Mouse (Mus musculus) frontal cortex, postnatal 25 days (tissue): ENCODE measurements around the gene Bcas2.
"Not testable (repeated sequence)": the region's sequence is repeated elsewhere in the genome, so short reads cannot be mapped to it uniquely, and the experiment has no call there.

ENCODE experiments used
- DNase-seq, 2 experiments: peaks; one replicate each; pipeline ENCODE4 v3.0.0; 2022; ENCODE audit warnings: low spot score in 2 of 2

The Bcas2 gene

GRCm38 (mm10) chr3:103214593-103215285 lies 43.3 kb downstream of the Bcas2 start:
- no peak for DNase-seq

- not testable (repeated sequence) for DNase-seq
These were observed 43.9 kb downstream of the Bcas2 start for GRCm38 (mm10) chr3:103215399-103215798.

- DNase-seq: no peak
These were observed 50.0 kb downstream of the Bcas2 start for GRCm38 (mm10) chr3:103221435-103221834.

GRCm38 (mm10) chr3:103223752-103224151 lies 52.3 kb downstream of the Bcas2 start:
- DNase-seq: no peak

GRCm38 (mm10) chr3:103224231-103224765 lies 52.8 kb downstream of the Bcas2 start:
- DNase-seq: no peak

GRCm38 (mm10) chr3:103227729-103228128 lies 56.3 kb downstream of the Bcas2 start:
- DNase-seq: no peak
